Mouse (Mus musculus): ENCODE measurements around the gene Slc25a24. TPM values are rescaled to one million over a fixed set of nuclear protein-coding genes. Genes with fewer than 3 reads are reported as not detected.

Slc25a24 gene
- total RNA-seq (2023), result 10 to 100 TPM; 68.9 TPM

DNA sequence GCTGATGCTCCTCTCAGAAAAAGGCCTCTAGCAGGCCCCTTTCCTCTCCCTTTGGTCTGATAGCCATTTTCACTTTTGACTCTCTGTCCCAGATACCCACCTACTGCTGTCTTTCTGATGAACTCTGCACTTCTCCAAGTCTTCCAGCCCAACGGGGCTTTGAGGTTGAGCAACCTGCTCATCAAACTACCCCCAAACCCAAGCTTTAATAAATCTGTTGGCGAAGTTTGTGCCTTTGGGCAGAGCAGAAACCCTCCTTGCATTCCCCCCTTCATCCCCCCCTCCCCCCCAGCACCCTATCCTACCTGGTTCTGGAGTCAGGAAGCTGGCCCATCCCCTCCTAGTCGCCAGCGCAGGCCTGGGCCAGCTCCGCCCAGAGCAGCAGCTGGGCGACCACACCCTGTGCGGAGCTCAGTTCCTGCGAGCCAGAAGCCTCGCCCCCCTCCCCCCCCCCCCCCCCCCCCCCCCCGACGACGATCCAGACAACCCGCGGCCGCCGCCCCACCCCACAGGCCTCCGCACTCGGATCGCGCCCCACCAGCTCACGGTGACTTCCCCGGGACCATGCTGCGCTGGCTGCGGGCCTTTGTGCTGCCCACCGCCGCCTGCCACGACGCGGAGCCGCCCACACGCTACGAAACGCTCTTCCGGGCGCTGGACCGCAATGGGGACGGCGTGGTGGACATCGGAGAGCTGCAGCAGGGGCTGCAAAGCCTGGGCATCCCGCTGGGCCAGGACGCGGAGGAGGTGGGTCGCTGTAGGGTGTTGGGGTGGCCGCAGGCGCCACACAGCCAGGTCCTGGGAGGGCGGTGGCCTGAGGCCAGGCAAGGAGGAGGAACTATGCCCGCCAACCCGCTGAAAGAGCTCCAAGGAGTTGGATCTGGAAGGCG lies at the start of gene Slc25a24:
Gene Slc25a24 (plus strand): TSS at position 509 of the 890 bp plus-strand sequence.

DNA sequence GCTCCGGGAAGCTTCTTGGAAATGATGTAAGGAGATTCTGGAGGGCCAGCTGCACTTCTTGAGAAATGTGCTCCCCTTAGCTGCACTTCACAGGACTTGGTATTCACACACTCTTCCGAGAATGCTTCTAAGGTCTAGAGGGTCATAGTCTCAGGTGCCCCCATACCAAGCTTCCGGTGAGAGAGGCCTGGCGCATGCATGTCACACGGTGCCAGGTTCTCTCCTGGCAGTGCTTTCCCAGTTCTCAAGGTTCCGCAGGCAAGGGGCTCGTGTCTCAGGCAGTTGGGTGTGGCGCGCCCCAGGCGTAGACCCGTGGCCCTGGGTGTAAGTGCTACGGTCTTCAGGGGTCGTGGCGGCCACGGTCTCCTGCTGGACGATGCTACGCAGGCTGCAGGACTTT lies 42.8 kb upstream of the Slc25a24 start, which contains the start of gene Slc25a54:
Gene Slc25a54 (plus strand): TSS at position 301 of the 400 bp plus-strand sequence.

Other genes with a start within 250 kb of the Slc25a24 start
- under 1 TPM in 1 of 2 experiments, not detected in 1; 0.46 TPM for gene Fndc7, start 233.1 kb upstream of the Slc25a24 start, total RNA-seq (2023)
- 10 to 100 TPM; 92.4 to 98.8 TPM for gene Prpf38b, start 211.4 kb upstream of the Slc25a24 start, total RNA-seq (2023)
- not detected for gene Henmt1, start 183.3 kb upstream of the Slc25a24 start, total RNA-seq (2023)
- gene Gm9857, start 182.7 kb upstream of the Slc25a24 start, total RNA-seq (2023), result not detected
- gene Fam102b, start 95.5 kb upstream of the Slc25a24 start, total RNA-seq (2023), result 10 to 100 TPM; 12.8 to 18.1 TPM
- not detected for gene Slc25a54, start 42.7 kb upstream of the Slc25a24 start, total RNA-seq (2023)
- gene Vav3, start 217.5 kb downstream of the Slc25a24 start, total RNA-seq (2023), result 10 to 100 TPM; 66.5 to 66.8 TPM

Measured in neutrophil, adult 59 days (primary cell).